Mouse (Mus musculus) limb, embryonic 14.5 days (tissue): Measurements from ENCODE around the gene Atxn2l. TPM values are rescaled to one million over a fixed set of nuclear protein-coding genes. Genes with fewer than 3 reads are reported as not detected.
A peak's percentile ranks its signal among the peaks of the same experiment; 100 is the strongest.

Source experiments
- ATAC-seq: fragments of 200-750 bp; cut with Nextera tagmentation; 2 replicates; pipeline ENCODE4 v1.8.0; 2017; ENCODE audit warnings: low read depth, moderate number of reproducible peaks, moderate TSS enrichment; ENCODE audit not compliant: low FRiP score
- DNase-seq: peaks from one replicate; pipeline ENCODE4 v3.0.0-alpha.2; 2015; ENCODE audit warnings: low spot score
- H3K27ac ChIP-seq: fragments of 300-500 bp; sonication (generic); replicated peaks from 2 replicates; pipeline ENCODE4 v1.5.1; 2014; ENCODE audit warnings: low read depth, mild to moderate bottlenecking, low read length, moderate library complexity, mixed read lengths
- H3K27me3 ChIP-seq: fragments of 300-500 bp; sonication (generic); 2 replicates; pipeline ENCODE4 v1.6.1; 2014; ENCODE audit warnings: low read length, mixed read lengths; ENCODE audit not compliant: control insufficient read depth, insufficient read depth
- H3K36me3 ChIP-seq: fragments of 300-500 bp; sonication (generic); 2 replicates; pipeline ENCODE4 v1.6.1; 2014; ENCODE audit warnings: mild to moderate bottlenecking, low read length, moderate library complexity, mixed read lengths; ENCODE audit not compliant: control insufficient read depth, insufficient read depth
- H3K4me1 ChIP-seq: fragments of 300-500 bp; sonication (generic); 2 replicates; pipeline ENCODE4 v1.6.1; 2014; ENCODE audit warnings: antibody characterized with exemption, low read length, mixed read lengths; ENCODE audit not compliant: control insufficient read depth, insufficient read depth
- H3K4me2 ChIP-seq: fragments of 300-500 bp; sonication (generic); replicated peaks from 2 replicates; pipeline ENCODE4 v1.6.1; 2014; ENCODE audit warnings: low read depth, mild to moderate bottlenecking, low read length, moderate library complexity; ENCODE audit not compliant: severe bottlenecking
- H3K4me3 ChIP-seq: fragments of 300-500 bp; sonication (generic); replicated peaks from 2 replicates; pipeline ENCODE4 v1.5.1; 2014; ENCODE audit warnings: low read length
- H3K9ac ChIP-seq: fragments of 300-500 bp; sonication (generic); 2 replicates; pipeline ENCODE4 v1.6.1; 2014; ENCODE audit warnings: mild to moderate bottlenecking, low read depth, low read length, moderate library complexity; ENCODE audit not compliant: severe bottlenecking
- H3K9me3 ChIP-seq: fragments of 300-500 bp; sonication (generic); 2 replicates; pipeline ENCODE4 v1.6.1; 2016; ENCODE audit warnings: low read length; ENCODE audit not compliant: control insufficient read depth
- POLR2A ChIP-seq: fragments of 200-500 bp; IDR thresholded peaks from 2 replicates; pipeline ENCODE4 v1.8.0; 2012; ENCODE audit warnings: inconsistent platforms, mild to moderate bottlenecking, moderate library complexity, borderline replicate concordance; ENCODE audit not compliant: insufficient read depth, insufficient read length; ENCODE audit errors: extremely low read depth
- WGBS: fragments of 180-500 bp; shearing (Covaris S2); extraction: QIAGEN DNeasy Blood & Tissue Kit; methylation state at CpG from one replicate; pipeline ENCODE4 v1.1.7; 2014; 5-methylcytosine and 5-hydroxymethylcytosine counted together
- polyA plus RNA-seq, 2 experiments: library from polyadenylated mRNA; depleted of rRNA in 1 of 2; stranded (reverse) in 1 of 2; unstranded in 1 of 2; fragments of >200 nt; fragmentation: Nextera tagmentation in 1 of 2; extraction: Ambion mirVana in 1 of 2; gene quantifications; 2 replicates each; pipeline versions ENCODE4 v1.2.1 to v1.2.3; 2012 to 2014

Atxn2l gene
- polyA plus RNA-seq, 2 experiments = 51.4 to 170 TPM

- Histone ChIP-seq H3K4me3 (peak overlapping the region; percentile 99), H3K27ac (peak overlapping the region; percentile 97), H3K27me3 (no peaks in the 10 kb centered on the region), H3K4me1 (peaks cover 13% of the 10 kb centered on the region), H3K36me3 (peaks cover 42% of the 10 kb centered on the region), H3K4me2 (peak overlapping the region; percentile 88), H3K9me3 (no peaks in the 10 kb centered on the region), H3K9ac (peak overlapping the region; percentile 98)
- ATAC-seq = peak; percentile 92
- DNase-seq = peak; percentile 98
- WGBS = 1% methylated on average over 32 of the region's 57 CpGs
- TF ChIP-seq POLR2A = peak; percentile 51; the same call in 1 of the 2 replicates
Observed at GRCm38 (mm10) chr7:126502023-126502741, 1.1 kb downstream of the Atxn2l start.

GRCm38 (mm10) chr7:126501684-126502022, 1.6 kb downstream of the Atxn2l start:
- Histone ChIP-seq H3K4me1 (peaks cover 13% of the 10 kb centered on the region), H3K36me3 (peaks cover 47% of the 10 kb centered on the region), H3K27ac (peak overlapping the region; percentile 97), H3K9ac (peak overlapping the region; percentile 98), H3K27me3 (no peaks in the 10 kb centered on the region), H3K9me3 (no peaks in the 10 kb centered on the region), H3K4me2 (peak overlapping the region; percentile 88), H3K4me3 (peak overlapping the region; percentile 99)
- no peak for TF ChIP-seq POLR2A
- WGBS = 4% methylated on average over 9 of the region's 9 CpGs
- DNase-seq (no peak), ATAC-seq (no peak)

- Histone ChIP-seq H3K36me3 (peaks cover 70% of the 10 kb centered on the region), H3K27ac (no peak overlapping the region)
- TF ChIP-seq POLR2A = no peak
Observed at GRCm38 (mm10) chr7:126499416-126499815, 3.8 kb downstream of the Atxn2l start.

DNA sequence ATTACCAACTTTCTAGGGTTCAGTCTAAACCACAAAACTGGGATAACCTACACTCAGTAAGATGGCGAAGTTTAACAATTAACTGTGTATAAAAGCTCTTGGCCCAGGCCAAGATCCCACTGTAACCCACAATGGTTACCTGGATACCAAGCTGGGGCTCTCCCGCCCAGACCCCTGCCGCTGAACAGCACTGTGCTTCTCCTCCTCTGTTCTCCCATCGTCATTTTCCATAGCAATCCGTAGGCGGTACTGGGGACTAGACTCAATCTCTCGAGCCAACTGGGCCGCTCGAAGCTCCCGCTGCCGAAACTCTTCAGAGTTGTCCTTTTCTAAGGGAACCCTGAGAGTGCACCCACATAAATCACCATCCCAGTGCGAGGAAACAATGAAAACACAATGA, 5.3 kb downstream of the Atxn2l start:
- Histone ChIP-seq H3K4me2 (no peak overlapping the region), H3K27me3 (no peaks in the 10 kb centered on the region), H3K36me3 (peaks cover 84% of the 10 kb centered on the region), H3K9me3 (no peaks in the 10 kb centered on the region), H3K27ac (no peak overlapping the region), H3K4me1 (peaks cover 8% of the 10 kb centered on the region; the same call in 1 of the 2 replicates), H3K4me3 (no peak overlapping the region), H3K9ac (no peak overlapping the region)
- ATAC-seq = no peak
- 93% methylated on average over 12 of the region's 12 CpGs for WGBS
- no peak for TF ChIP-seq POLR2A
- no peak for DNase-seq

More at GRCm38 (mm10) chr7:126499416-126499815, 3.8 kb downstream of the Atxn2l start:
- no peaks in the 10 kb centered on the region for H3K27me3 ChIP-seq
- no peak overlapping the region for H3K4me2 ChIP-seq
- ATAC-seq = no peak
- no peak for DNase-seq
- H3K4me1 ChIP-seq = peaks cover 13% of the 10 kb centered on the region
- 95% methylated on average over 7 of the region's 7 CpGs for WGBS
- no peaks in the 10 kb centered on the region for H3K9me3 ChIP-seq
- no peak overlapping the region for H3K4me3 ChIP-seq
- no peak overlapping the region for H3K9ac ChIP-seq

GRCm38 (mm10) chr7:126496475-126496874, 6.8 kb downstream of the Atxn2l start:
- Histone ChIP-seq H3K4me2 (no peak overlapping the region), H3K27me3 (no peaks in the 10 kb centered on the region), H3K9me3 (no peaks in the 10 kb centered on the region), H3K9ac (no peak overlapping the region), H3K4me1 (peaks cover 6% of the 10 kb centered on the region; the same call in 1 of the 2 replicates), H3K4me3 (no peak overlapping the region), H3K27ac (no peak overlapping the region), H3K36me3 (peaks cover 98% of the 10 kb centered on the region)
- no peak for ATAC-seq
- no peak for DNase-seq
- TF ChIP-seq POLR2A = no peak
- WGBS = 89% methylated on average over 5 of the region's 5 CpGs
